Mouse (Mus musculus): ENCODE measurements around the gene Adm.

The Adm gene

DNA sequence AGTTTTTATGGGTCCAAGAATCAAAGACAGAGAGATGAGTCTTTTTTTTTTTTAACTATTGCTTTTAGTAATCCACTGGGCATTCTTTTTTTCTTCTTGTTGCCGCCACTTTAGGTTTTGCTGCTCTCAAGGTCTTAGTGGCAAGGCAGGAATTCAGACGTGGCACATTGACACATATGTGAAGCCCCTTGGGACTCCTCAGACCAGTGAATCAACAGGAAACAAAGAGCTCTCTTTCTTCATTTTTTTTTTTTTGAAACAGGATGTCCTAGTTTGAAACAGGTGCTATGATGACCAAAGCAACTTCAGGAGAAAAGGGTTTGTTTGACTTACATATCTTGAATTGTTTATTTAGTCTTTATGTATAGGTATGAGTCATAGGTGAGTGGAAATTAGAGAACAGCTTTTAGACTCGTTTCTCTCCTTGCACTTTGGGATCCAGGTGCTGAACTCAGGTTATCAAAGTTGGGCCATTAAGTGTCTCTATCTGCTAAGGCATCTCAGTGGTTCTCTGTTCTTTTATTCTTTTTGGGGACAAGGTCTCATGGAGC, 31.0 kb downstream of the Adm start:
- DNase-seq (ENCODE audit: low spot score in 2 of 2) = no peak

DNA sequence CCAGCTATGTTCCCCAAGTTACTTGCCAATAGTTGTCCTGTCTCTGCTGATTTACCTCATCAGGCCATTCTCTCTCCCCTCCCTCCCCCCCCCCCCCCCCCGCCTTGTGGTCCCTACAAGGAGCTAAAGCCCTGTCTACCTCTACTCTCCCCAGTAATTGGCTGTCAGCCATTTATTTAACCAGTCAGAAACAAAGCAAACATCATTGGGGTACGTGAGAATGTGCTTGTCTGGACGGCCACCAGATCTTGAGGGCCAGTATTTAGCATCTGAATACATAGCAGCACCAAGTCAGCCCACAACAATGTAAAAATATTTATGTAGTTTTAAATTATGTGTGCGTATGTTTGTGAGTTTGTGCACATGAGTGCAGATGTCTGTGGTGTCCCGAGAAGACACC, 39.1 kb downstream of the Adm start:
- no peak for DNase-seq (ENCODE audit: low spot score in 2 of 2)

DNA sequence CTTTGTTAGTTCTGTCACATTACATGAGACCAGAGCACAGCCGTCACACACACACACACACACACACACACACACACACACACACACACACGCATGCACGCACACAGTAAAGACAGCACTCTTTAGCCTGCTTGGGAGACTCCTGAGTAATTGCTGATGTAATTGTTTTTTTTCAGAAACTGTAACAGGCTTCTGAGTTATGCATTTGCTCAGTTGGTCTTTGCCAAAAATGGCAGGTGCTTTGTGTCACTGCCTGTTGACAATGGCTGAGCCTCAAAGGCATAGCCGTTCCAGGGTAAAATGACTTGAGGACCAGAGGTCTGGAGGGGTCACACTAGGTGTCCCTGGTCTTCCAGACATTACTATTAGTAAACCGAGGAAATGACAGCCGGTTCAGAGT, 40.8 kb downstream of the Adm start:
- DNase-seq (ENCODE audit: low spot score in 2 of 2) = no peak

DNA sequence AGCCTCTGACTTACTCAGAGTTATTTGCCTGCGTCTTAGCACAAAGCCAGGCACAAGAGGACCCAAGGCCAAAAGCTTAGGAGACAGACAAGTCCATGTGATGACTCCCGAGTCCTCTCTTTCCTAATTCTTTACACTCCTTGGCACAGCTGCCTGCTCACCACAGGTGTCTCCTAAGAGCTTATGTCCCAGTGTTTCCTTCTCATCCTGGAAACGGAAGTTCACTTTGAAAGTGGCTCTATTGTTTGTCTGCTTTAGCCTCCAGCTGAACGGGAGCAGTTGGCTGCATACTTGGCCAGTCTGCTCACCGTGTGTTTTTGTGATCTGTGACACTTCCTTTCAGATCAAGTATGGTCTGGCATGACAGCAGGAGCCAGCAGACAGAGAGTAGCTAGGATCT, 41.3 kb downstream of the Adm start:
- DNase-seq (ENCODE audit: low spot score in 2 of 2) = no peak

DNA sequence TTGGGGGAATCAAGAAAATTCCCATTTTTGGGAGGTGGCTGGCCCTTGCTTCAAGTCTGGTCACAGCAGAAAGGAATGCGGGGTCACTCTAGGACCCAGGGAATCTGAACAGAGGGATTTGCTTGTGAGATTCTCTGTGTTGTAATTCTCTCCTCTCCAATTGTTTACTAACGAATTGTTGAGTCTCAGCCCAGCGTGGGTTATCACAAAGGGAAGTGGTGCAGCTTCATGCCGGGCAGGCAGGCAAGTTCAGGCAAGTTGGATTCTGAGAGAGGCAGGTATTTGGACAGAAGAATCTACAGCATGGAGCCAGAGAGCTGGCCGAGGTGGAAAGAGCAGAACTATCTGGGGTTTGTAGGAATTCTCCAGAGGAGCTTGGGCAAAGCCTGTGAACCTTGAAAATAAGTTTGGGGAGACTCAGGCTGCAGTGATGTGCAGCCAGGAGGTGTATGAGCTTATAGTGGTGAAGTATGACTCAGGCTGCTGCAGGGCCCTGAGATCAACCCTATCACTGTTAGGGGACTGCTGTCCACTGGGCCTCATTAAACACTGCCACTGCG, 43.7 kb downstream of the Adm start:
- DNase-seq (ENCODE audit: low spot score in 2 of 2) = peak; percentile 63 to 66

All from urinary bladder, postnatal 36 days (tissue).